Mouse (Mus musculus) stomach, postnatal 0 days (tissue): ENCODE data around the gene Ptges3. TPM values are rescaled to one million over a fixed set of nuclear protein-coding genes. Genes with fewer than 3 reads are reported as not detected.
A peak's percentile ranks its signal among the peaks of the same experiment; 100 is the strongest.
"Not testable (repeated sequence)": the region's sequence is repeated elsewhere in the genome, so short reads cannot be mapped to it uniquely, and the experiment has no call there.

Source experiments
- ATAC-seq: fragments of 200-750 bp; cut with Nextera tagmentation; 2 replicates; pipeline ENCODE4 v1.8.0; 2017; ENCODE audit not compliant: low FRiP score, low TSS enrichment
- DNase-seq: peaks from one replicate; pipeline ENCODE4 v3.0.0-alpha.2; 2016; ENCODE audit warnings: low spot score
- H3K27ac ChIP-seq: fragments of 300-500 bp; sonication (generic); replicated peaks from 2 replicates; pipeline ENCODE4 v1.5.1; 2014; ENCODE audit warnings: mild to moderate bottlenecking, control low read depth
- H3K27me3 ChIP-seq: fragments of 300-500 bp; sonication (generic); 2 replicates; pipeline ENCODE4 v1.6.1; 2014; ENCODE audit warnings: low read length; ENCODE audit not compliant: control insufficient read depth, insufficient read depth
- H3K36me3 ChIP-seq: fragments of 300-500 bp; sonication (generic); 2 replicates; pipeline ENCODE4 v1.6.1; 2014; ENCODE audit warnings: low read length, mixed read lengths; ENCODE audit not compliant: control insufficient read depth, insufficient read depth
- H3K4me1 ChIP-seq: fragments of 300-500 bp; sonication (generic); replicated peaks from 2 replicates; pipeline ENCODE4 v1.6.1; 2014; ENCODE audit warnings: antibody characterized with exemption; ENCODE audit not compliant: control insufficient read depth, insufficient read depth
- H3K4me2 ChIP-seq: fragments of 300-500 bp; sonication (generic); replicated peaks from 2 replicates; pipeline ENCODE4 v1.6.1; 2014; ENCODE audit warnings: low read depth, mild to moderate bottlenecking, control low read depth, moderate library complexity
- H3K4me3 ChIP-seq: fragments of 300-500 bp; sonication (generic); 2 replicates; pipeline ENCODE4 v1.5.1; 2014; ENCODE audit warnings: low read depth, low read length, control low read depth
- H3K9ac ChIP-seq: fragments of 300-500 bp; sonication (generic); 2 replicates; pipeline ENCODE4 v1.6.1; 2014; ENCODE audit warnings: mild to moderate bottlenecking, low read length, control low read depth, mixed read lengths
- H3K9me3 ChIP-seq: fragments of 300-500 bp; sonication (generic); 2 replicates; pipeline ENCODE4 v1.6.1; 2016; ENCODE audit warnings: low read length; ENCODE audit not compliant: control insufficient read depth
- CTCF ChIP-seq: IDR thresholded peaks from 2 replicates; pipeline ENCODE4 v1.5.1; 2016; ENCODE audit warnings: antibody characterized with exemption, low read depth, mild to moderate bottlenecking, moderate library complexity
- EP300 ChIP-seq: optimal IDR thresholded peaks from 2 replicates; pipeline ENCODE3; 2016; ENCODE audit warnings: antibody characterized with exemption
- WGBS: fragments of 180-500 bp; shearing (Covaris S2); extraction: QIAGEN DNeasy Blood & Tissue Kit; methylation state at CpG from one replicate; pipeline ENCODE4 v1.1.7; 2014; 5-methylcytosine and 5-hydroxymethylcytosine counted together
- polyA plus RNA-seq: library from polyadenylated mRNA; unstranded; fragments of >200 nt; fragmentation: Nextera tagmentation; extraction: Ambion mirVana; gene quantifications from 2 replicates; pipeline ENCODE4 v1.2.1, GENCODE M21; 2015

The Ptges3 gene
- polyA plus RNA-seq, 1 experiment from 2014 or later: 316 TPM

DNA sequence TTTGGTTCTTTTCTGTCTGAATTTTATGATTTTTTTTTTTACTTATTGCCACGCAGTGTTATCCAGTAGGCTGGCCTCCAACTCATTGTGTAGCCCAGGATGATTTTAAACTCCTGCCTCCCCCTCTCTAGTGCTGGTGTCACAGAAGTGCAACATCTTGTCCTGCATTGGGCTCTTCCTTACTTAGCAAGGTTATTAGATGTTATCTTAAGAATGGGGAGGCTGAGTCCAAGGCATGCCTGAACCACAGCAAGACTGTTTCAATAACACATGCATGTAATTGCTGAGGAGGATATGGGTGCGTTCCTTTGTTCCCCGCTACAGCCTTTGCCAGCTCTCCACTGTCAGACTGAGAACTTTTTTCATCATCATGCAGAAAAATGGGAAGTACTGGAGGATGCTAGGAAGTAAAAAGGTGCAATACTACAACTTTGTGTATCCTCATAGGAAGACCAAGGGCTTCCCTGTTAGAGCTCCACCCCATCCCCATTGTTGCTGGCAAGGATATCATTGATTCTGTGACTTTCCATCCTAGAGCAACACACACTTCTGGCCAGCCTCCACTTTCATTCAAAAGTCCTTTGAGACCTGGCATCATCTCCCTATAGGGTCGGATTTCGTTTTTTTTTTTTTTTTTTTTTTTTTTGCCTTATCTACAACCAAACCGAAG, 23.2 kb downstream of the Ptges3 start:
- no peaks in the 10 kb centered on the region for H3K4me1 ChIP-seq
- H3K36me3 ChIP-seq: peaks cover 15% of the 10 kb centered on the region
- TF ChIP-seq EP300 (no peak), CTCF (no peak)
- H3K9me3 ChIP-seq: no peaks in the 10 kb centered on the region
- peak overlapping the region; percentile 60 for H3K4me3 ChIP-seq
- peak overlapping the region; percentile 81; the same call in 1 of the 2 replicates for H3K27ac ChIP-seq
- no peak for ATAC-seq
- no peaks in the 10 kb centered on the region for H3K27me3 ChIP-seq
- 34% methylated on average over 6 of the region's 6 CpGs for WGBS
- H3K4me2 ChIP-seq: peak overlapping the region; percentile 71
- DNase-seq: no peak
- H3K9ac ChIP-seq: peak overlapping the region; percentile 70

DNA sequence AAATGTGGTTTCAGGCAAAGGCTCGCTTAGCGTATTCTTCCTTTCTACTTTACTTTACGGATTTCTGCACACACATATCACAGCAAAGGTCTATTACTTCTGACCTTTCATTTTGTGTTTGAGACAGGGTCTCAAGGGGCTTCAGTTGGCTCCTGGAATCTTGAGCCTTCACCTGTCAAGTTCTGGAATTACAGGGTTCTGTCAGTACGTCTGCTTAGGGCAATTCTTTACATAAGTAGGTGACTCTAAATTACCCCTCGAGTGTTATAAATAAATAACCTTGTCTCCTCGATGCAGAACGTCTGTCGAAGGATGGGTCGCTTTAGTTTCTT, 23.7 kb downstream of the Ptges3 start:
- Histone ChIP-seq H3K27ac (peak overlapping the region; percentile 81), H3K4me2 (peak overlapping the region; percentile 71), H3K36me3 (peaks cover 15% of the 10 kb centered on the region), H3K4me3 (peak overlapping the region; percentile 60), H3K4me1 (no peaks in the 10 kb centered on the region), H3K27me3 (no peaks in the 10 kb centered on the region), H3K9me3 (no peaks in the 10 kb centered on the region), H3K9ac (peak overlapping the region; percentile 70)
- DNase-seq: no peak
- TF ChIP-seq CTCF (no peak), EP300 (no peak)
- 4% methylated on average over 9 of the region's 9 CpGs for WGBS
- no peak for ATAC-seq

DNA sequence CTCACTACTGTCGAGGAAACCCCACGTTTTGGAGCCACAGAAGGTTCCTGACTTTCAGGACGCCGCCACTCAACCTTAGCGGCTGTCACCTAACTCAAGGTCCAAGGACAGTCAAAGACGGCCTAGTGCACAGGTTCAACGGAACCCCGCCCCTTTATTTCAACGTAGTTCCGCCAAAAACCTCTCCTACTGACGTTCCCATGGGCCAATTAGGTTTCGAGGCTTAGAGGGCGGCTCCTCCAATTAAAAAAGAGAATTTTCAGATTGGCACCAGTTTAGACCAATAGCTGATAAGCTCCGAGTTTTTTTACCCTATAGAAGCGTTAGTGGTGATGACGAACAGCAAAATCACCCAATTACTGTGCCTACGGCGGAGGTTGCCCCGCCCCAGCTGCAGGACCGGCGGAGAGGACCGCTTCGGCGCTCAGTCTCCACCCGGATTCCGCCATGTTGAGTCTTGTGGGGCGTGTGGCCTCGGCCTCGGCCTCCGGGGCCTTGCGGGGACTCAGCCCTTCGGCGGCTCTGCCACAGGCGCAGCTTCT, 24.2 kb downstream of the Ptges3 start, which contains the start of gene Atp5b:
TSS of gene Atp5b (plus strand) at position 394 of the 542 bp plus-strand sequence.
- Histone ChIP-seq H3K4me2 (peak within 1 kb of the TSS; percentile 81), H3K27ac (peak within 1 kb of the TSS; percentile 94), H3K4me1 (no peaks in the 10 kb centered on the region), H3K9me3 (no peaks in the 10 kb centered on the region), H3K4me3 (peak within 1 kb of the TSS; percentile 93), H3K36me3 (peaks cover 19% of the 10 kb centered on the region), H3K27me3 (no peaks in the 10 kb centered on the region), H3K9ac (peak within 1 kb of the TSS; percentile 98)
- ATAC-seq: peak; percentile 98
- DNase-seq: peak; percentile 94
- TF ChIP-seq CTCF (no peak), EP300 (peak; percentile 100)
- under 1% methylated on average over 34 of the region's 34 CpGs for WGBS

DNA sequence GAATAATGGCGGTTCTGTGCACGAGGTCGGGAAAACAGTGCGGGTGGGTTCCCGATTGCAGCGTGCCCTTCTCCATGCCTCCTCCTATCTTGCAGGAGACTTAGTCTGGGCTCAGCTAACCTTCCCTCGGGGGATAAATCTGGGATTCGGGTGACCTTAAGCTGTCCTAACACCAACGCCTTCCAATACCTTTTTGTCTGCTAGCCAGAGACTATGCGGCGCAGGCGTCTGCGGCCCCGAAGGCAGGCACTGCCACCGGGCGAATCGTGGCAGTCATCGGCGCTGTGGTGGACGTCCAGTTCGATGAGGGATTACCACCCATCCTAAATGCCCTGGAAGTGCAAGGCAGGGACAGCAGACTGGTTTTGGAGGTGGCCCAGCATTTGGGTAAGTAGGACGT, 24.9 kb downstream of the Ptges3 start:
- DNase-seq: no peak
- no peaks in the 10 kb centered on the region for H3K9me3 ChIP-seq
- ATAC-seq: no peak
- H3K9ac ChIP-seq: peak overlapping the region; percentile 98
- no peak for TF ChIP-seq EP300
- TF ChIP-seq CTCF: no peak
- peak overlapping the region; percentile 94 for H3K27ac ChIP-seq
- under 1% methylated on average over 22 of the region's 22 CpGs for WGBS
- peak overlapping the region; percentile 81 for H3K4me2 ChIP-seq
- H3K4me1 ChIP-seq: no peaks in the 10 kb centered on the region
- peak overlapping the region; percentile 93 for H3K4me3 ChIP-seq
- H3K36me3 ChIP-seq: peaks cover 23% of the 10 kb centered on the region
- H3K27me3 ChIP-seq: no peaks in the 10 kb centered on the region

DNA sequence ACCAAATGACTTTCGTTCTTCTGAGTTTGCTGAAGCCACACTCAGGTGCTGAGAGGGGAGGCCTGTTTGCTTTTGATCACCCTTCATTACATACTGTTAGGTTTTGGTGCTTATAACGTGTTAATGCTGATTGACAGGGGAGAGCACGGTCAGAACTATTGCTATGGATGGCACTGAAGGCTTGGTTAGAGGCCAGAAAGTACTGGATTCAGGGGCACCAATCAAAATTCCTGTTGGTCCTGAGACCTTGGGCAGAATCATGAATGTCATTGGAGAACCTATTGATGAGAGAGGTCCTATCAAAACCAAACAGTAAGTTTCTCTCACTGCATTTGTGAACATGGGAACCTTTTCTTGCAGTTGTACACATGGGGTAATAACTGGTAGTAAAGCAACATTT, 25.4 kb downstream of the Ptges3 start:
- DNase-seq: no peak
- Histone ChIP-seq H3K27me3 (no peaks in the 10 kb centered on the region), H3K27ac (peak overlapping the region; percentile 94), H3K9me3 (no peaks in the 10 kb centered on the region), H3K4me1 (no peaks in the 10 kb centered on the region), H3K4me3 (peak overlapping the region; percentile 93), H3K9ac (peak overlapping the region; percentile 98), H3K36me3 (peaks cover 26% of the 10 kb centered on the region), H3K4me2 (peak overlapping the region; percentile 81)
- 3% methylated on average over 3 of the region's 3 CpGs for WGBS
- no peak for TF ChIP-seq CTCF
- TF ChIP-seq EP300: no peak
- ATAC-seq: no peak

DNA sequence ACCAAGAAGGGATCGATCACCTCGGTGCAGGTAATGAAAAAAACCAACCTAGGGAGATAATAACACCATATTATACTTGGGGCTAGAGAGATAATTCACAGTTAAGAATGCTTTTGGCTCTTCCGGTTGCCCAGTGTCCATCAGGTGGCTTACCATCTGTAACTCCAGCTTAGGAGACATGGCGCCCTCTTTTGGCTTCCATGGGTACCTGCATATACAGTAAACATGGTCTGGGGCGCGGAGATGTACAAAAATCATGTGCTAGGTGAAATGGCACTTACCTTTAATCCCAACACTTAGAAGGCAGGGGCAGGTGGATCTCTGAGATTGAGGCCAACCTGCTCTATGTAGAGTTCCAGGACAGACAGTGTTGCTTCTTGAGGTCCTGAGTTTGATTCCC, 27.6 kb downstream of the Ptges3 start:
- TF ChIP-seq CTCF (peak; percentile 73), EP300 (no peak)
- ATAC-seq (no peak), DNase-seq (peak; percentile 50)
- Histone ChIP-seq H3K9ac (no peak overlapping the region), H3K9me3 (no peaks in the 10 kb centered on the region), H3K4me1 (no peaks in the 10 kb centered on the region), H3K4me2 (no peak overlapping the region), H3K27ac (no peak overlapping the region), H3K27me3 (no peaks in the 10 kb centered on the region), H3K36me3 (peaks cover 35% of the 10 kb centered on the region), H3K4me3 (no peak overlapping the region)
- 73% methylated on average over 6 of the region's 6 CpGs for WGBS

DNA sequence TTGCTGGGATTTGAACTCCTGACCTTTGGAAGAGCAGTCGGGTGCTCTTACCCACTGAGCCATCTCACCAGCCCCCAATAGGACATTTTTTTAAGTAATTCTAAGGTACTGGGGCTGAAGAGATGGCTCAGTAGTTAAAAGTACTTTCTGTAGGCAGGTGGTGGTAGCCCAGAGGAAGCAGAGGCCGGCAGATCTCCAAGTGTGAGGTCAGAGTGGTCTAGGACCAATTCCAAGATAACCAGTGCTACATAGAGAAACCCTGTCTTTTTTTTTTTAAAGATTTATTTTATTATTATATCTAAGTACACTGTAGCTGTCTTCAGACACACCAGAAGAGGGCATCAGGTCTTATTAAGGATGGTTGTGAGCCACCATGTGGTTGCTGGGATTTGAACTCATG, 28.5 kb downstream of the Ptges3 start:
- WGBS: 86% methylated on average over 2 of the region's 2 CpGs
- H3K4me1 ChIP-seq, H3K27ac ChIP-seq, H3K9me3 ChIP-seq, H3K4me2 ChIP-seq, H3K27me3 ChIP-seq, ATAC-seq, H3K9ac ChIP-seq, H3K4me3 ChIP-seq, DNase-seq: not testable (repeated sequence)
- peaks cover 35% of the 10 kb centered on the region for H3K36me3 ChIP-seq
